15 mouse cellular contexts compared by ENCODE assay signal in genomic region chr9:110330341-110330740, GRCm38 (mm10). TPM values are rescaled to one million over a fixed set of nuclear protein-coding genes. Genes with fewer than 3 reads are reported as not detected.
A peak's percentile ranks its signal among the peaks of the same experiment; 100 is the strongest.
DNase-seq lines count a peak whose midpoint lies in the region; ATAC-seq and TF ChIP-seq lines count a peak whose summit lies in the region.
"Had no signal": no experiment of that assay in that cellular context is flagged by ENCODE, and none has a peak within 500 bp of the region (broad histone marks: within the 10 kb centered on the region; RNA-seq: fewer than 3 reads in every experiment).

No protein-coding gene starts in this region.

- no peak for DNase-seq in heart, adult 8-10 months (ENCODE audit: low spot score)
- no peak for DNase-seq in spleen, adult 2 months (ENCODE audit: low read depth in 1 of 2, low spot score in 2 of 2)
- no peak for DNase-seq in spleen, postnatal 36 days (ENCODE audit: low spot score in 2 of 2)
- DNase-seq in adrenal gland, adult (ENCODE audit: inconsistent age in 2 of 2, low spot score in 1 of 2): no peak
- no peak for DNase-seq in urinary bladder, postnatal 4 days (ENCODE audit: low spot score in 2 of 2)
- DNase-seq: adrenal gland, postnatal 10 days; heart, postnatal 14 days had no signal

- TF ChIP-seq CTCF in spleen, adult 2 months (IDR thresholded peaks at IDR 0.05; ENCODE audit: extremely low read depth, insufficient read depth, insufficient read length, insufficient replicate concordance): no peak

- H3K9ac ChIP-seq in heart, embryonic 13.5 days: 0 out of 2 replicates have a peak overlapping the region, but pooled peaks have one; percentile 37
- H3K9ac ChIP-seq: embryonic facial prominence, embryonic 12.5 days; forebrain, embryonic 15.5 days; heart, embryonic 15.5 days; hindbrain, embryonic 13.5 days had no signal

- no peaks in the 10 kb centered on the region for H3K36me3 ChIP-seq in heart, embryonic 13.5 days
- H3K36me3 ChIP-seq in spleen, adult 2 months (ENCODE audit: control insufficient read depth, insufficient read depth, low read length): no peaks in the 10 kb centered on the region
- H3K36me3 ChIP-seq: embryonic facial prominence, embryonic 12.5 days; forebrain, embryonic 15.5 days; heart, embryonic 15.5 days; hindbrain, embryonic 13.5 days had no signal

- H3K4me1 ChIP-seq in heart, embryonic 13.5 days: peaks cover 22% of the 10 kb centered on the region
- peaks cover 16% of the 10 kb centered on the region for H3K4me1 ChIP-seq in spleen, adult 2 months (ENCODE audit: control insufficient read depth, insufficient read depth, insufficient read length)

- H3K27ac ChIP-seq in heart, embryonic 13.5 days (replicated peaks): no peak overlapping the region
- 0 out of 2 replicates have a peak overlapping the region, but pooled peaks have one; percentile 33 for H3K27ac ChIP-seq in spleen, adult 2 months (ENCODE audit: insufficient read depth, low read length)
- H3K27ac ChIP-seq: embryonic facial prominence, embryonic 12.5 days; forebrain, embryonic 15.5 days; hindbrain, embryonic 13.5 days; hindbrain, postnatal 0 days had no signal

- no peaks in the 10 kb centered on the region for H3K9me3 ChIP-seq in heart, embryonic 13.5 days
- H3K9me3 ChIP-seq: embryonic facial prominence, embryonic 12.5 days; forebrain, embryonic 15.5 days; heart, embryonic 15.5 days; hindbrain, embryonic 13.5 days had no signal

- no peaks in the 10 kb centered on the region for H3K27me3 ChIP-seq in heart, embryonic 13.5 days (replicated peaks)
- H3K27me3 ChIP-seq in spleen, adult 2 months (ENCODE audit: control insufficient read depth, insufficient read depth, low read length): no peaks in the 10 kb centered on the region
- H3K27me3 ChIP-seq: CH12.LX; embryonic facial prominence, embryonic 12.5 days; forebrain, embryonic 15.5 days; heart, embryonic 15.5 days; hindbrain, embryonic 13.5 days had no signal

- H3K4me2 ChIP-seq in heart, embryonic 13.5 days: no peak overlapping the region
- H3K4me2 ChIP-seq: embryonic facial prominence, embryonic 12.5 days; forebrain, embryonic 15.5 days; hindbrain, embryonic 13.5 days had no signal

- ATAC-seq in heart, embryonic 13.5 days (ENCODE audit: extremely low read depth, insufficient number of reproducible peaks, low FRiP score, low TSS enrichment): no peak
- 0 out of 2 replicates have a peak, but pooled peaks have one; percentile 23 for ATAC-seq in granulocyte monocyte progenitor cell, adult 5-6 weeks (replicated peaks; ENCODE audit: poor library complexity, severe bottlenecking)
- ATAC-seq: forebrain, embryonic 15.5 days; hindbrain, postnatal 0 days had no signal

- H3K4me3 ChIP-seq in heart, embryonic 13.5 days: no peak overlapping the region
- H3K4me3 ChIP-seq in spleen, adult 2 months (ENCODE audit: extremely low read depth, insufficient read depth, insufficient read length): no peak overlapping the region; the same call in 1 of the 2 replicates
- H3K4me3 ChIP-seq: embryonic facial prominence, embryonic 12.5 days; forebrain, embryonic 15.5 days; heart, embryonic 15.5 days; hindbrain, embryonic 13.5 days had no signal

- no peak for TF ChIP-seq POLR2A in spleen, adult 2 months (IDR thresholded peaks at IDR 0.05; ENCODE audit: low read depth, low read length)

- WGBS in heart, embryonic 13.5 days: 34% methylated on average over 6 of the region's 6 CpGs
- 29% methylated on average over 6 of the region's 6 CpGs for WGBS in spleen, adult 2 months

RNA-seq across cellular contexts. Expression of gene Scap, which starts 2.7 kb away (rescaled TPM):
- polyA plus RNA-seq in heart, embryonic 13.5 days (2015; fragmentation: Nextera tagmentation; extraction: Ambion mirVana): 18.2 and 19.9 TPM in 2 replicates
- 10 to 100 TPM; 23.7 to 34.9 (median 29.3) TPM for total RNA-seq in heart, adult 8-10 months (2022)
- 40.4 and 44.7 TPM in 2 replicates for polyA plus RNA-seq in spleen, adult 2 months (2012; rRNA removed)
- total RNA-seq in granulocyte monocyte progenitor cell, adult 5-6 weeks (2014; fragmentation: Nextera tagmentation): 31.4 and 56.3 TPM in 2 replicates
- 24.1 and 43.1 TPM in 2 replicates for total RNA-seq in granulocyte monocyte progenitor cell, adult 5-6 weeks (2017)

RNA-seq across cellular contexts. Expression of gene Elp6, which starts 25.4 kb away (rescaled TPM):
- 17.2 and 17.6 TPM in 2 replicates for polyA plus RNA-seq in heart, embryonic 13.5 days (2015; fragmentation: Nextera tagmentation; extraction: Ambion mirVana)
- total RNA-seq in heart, adult 8-10 months (2022): 1 to 10 TPM; 2.6 to 3.3 (median 3.1) TPM
- polyA plus RNA-seq in spleen, adult 2 months (2012; rRNA removed): 8.0 and 9.4 TPM in 2 replicates
- total RNA-seq in granulocyte monocyte progenitor cell, adult 5-6 weeks (2014; fragmentation: Nextera tagmentation): 7.6 and 11.0 TPM in 2 replicates
- total RNA-seq in granulocyte monocyte progenitor cell, adult 5-6 weeks (2017): 7.9 and 8.4 TPM in 2 replicates
